Mouse (Mus musculus) monocyte, adult 2 months (primary cell): ENCODE data around the gene Myh15.
"Not testable (repeated sequence)": the region's sequence is repeated elsewhere in the genome, so short reads cannot be mapped to it uniquely, and the experiment has no call there.

ENCODE experiments used
- DNase-seq, 2 experiments: peaks; one replicate each; pipeline ENCODE4 v3.0.0; 2022; ENCODE audit warnings: low spot score in 2 of 2, low read depth in 1 of 2

The Myh15 gene

DNA sequence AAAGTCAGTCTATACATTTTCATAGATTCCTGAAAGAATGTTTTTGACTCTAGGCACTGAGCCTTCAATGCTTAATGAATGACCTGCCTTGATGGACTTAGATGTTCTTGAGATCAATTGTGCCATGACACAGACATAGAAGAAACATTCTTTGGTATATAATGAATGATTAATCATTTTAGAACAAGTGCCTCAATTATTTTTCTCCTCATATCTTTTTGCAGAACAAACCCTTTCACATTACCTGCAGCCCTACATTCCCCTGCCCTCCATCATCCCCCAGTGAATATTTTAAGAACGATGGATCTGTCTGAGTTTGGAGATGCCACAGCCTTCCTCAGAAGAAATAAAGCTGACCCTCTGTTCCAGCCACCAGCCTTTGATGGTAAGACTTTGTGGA lies at the start of gene Myh15:
TSS of gene Myh15 (plus strand) at position 301 of the 400 bp plus-strand sequence.
- DNase-seq = no peak

DNA sequence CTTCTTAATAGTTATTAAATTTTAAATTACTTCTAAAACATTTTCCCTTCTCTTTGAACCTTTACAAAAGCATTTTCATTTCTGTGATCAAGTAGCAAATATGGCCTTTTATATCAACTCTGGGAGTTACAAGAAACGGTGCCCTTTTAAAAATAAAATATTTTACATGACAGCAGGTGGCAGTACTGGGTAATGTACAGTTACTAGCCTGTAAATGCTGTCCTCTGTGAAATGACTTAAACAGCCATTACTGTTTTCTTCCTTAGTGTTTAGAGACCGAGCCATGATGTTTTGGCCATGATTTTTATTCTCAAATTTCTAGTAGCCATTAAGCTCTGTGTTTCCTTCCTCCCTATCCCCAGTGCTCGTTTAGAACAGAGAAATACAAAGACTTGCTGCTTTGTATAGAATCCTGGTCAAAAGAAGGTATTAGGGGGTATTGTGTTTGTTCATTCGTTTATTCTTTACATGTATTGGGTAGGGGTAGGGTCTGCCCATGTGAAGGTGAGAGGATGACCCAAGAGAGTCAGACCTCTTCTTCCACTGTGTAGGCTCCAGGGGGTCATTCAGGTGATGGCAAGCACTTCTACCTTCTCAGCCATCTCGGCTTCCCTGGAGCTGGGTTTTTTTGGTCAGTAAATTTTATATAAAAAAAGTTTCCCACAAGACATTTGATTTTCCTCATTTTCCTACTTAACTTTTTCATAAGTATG lies 40.5 kb upstream of the Myh15 start:
- DNase-seq = no peak

DNA sequence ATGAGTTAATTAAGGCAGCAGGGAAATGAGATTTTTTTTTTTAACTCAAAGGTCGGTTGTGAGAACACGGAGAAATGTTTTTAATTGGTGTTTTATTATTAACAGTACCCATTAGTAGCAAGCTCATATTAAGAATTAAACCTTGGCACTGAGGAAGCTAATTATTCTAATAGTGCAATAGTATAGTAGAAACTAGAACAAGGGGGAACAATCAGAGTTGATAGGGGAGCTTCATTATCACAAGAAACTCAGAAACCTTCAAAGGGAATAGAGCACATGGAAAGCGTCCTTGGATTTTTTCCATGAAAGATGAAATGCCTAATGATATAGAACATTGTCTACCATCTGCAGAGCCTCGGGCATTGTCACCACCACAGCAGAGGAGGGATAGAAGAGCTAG lies 21.4 kb upstream of the Myh15 start:
- DNase-seq = no peak

DNA sequence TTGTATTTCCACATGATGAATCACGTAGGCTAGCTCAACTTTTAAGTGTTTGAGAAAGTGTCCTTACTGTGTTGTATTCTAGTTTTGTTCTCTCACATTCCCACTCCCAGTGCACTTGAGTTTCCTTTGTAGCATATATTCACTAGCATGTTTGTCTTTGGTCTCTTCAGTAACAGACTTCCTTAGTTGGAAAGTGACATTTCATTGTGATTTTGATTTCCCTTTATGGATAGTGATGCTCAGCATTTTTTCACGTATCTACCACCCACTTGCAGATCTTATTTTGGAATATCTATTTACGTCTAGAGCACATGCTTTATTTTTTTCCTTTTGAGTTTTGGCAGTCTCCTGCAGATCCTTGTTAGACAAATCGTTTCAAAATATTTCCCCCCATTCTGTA lies 19.5 kb upstream of the Myh15 start:
- no peak for DNase-seq

GRCm38 (mm10) chr16:49040554-49041221 lies 16.6 kb upstream of the Myh15 start:
- DNase-seq = no peak

- no peak for DNase-seq
Observed at GRCm38 (mm10) chr16:49049214-49049613, 8.1 kb upstream of the Myh15 start.

DNA sequence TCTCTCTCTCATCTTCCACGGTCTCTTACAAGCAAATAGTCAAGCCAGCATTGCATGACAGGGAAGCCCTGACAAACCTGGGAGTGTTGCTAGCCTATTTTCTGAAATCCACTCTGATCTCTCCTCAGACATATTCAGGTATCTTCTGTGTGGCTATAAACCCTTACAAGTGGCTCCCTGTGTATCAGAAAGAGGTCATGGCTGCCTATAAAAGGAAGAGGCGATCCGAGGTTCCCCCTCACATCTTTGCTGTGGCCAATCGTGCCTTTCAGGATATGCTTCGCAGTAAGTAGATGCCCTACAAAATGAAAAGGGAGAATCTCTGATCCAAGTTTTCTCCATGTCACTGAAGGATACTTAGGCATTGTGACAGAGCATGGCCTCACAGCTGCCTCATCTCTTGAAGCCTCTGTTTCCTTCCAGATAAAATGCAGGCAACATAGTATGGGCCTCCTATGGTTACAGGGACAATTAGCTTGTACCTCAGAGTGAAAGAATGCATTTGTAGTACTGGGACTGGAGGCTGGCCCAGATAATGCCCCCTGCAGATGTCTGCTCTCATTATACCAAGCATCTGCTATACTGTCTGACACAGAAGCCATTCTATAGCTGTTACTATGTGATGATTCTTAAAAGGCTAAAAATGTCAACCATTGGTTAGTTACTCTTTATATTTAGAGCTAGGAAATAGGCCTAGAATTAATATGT lies 12.1 kb downstream of the Myh15 start:
- no peak for DNase-seq

- no peak for DNase-seq
Observed at GRCm38 (mm10) chr16:49071316-49071715, 14.0 kb downstream of the Myh15 start.

GRCm38 (mm10) chr16:49128015-49128414 lies 70.7 kb downstream of the Myh15 start:
- DNase-seq = no peak

GRCm38 (mm10) chr16:49156193-49156592 lies 98.9 kb downstream of the Myh15 start:
- no peak for DNase-seq

GRCm38 (mm10) chr16:49164349-49165137 lies 107.3 kb downstream of the Myh15 start:
- DNase-seq = no peak

GRCm38 (mm10) chr16:49165728-49166127 lies 108.4 kb downstream of the Myh15 start:
- no peak for DNase-seq

DNA sequence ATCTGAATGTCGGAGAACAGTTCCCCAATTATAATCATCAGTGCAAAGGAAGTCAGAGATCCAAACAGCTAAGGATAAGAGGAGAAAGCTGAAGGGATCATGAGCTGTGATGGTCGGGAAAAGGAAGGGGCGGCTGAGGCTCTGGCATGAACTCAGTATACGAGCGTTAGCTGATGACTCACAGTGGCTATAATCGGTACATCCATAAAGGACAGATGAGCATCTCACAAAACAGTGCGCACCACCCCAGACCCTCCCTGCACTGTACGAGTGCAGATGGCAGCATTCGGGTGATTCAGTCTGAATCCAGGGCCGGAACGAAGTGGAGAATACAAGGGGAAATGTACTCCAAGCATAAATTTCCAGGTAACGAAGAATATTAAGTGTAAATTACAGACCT lies 110.0 kb downstream of the Myh15 start:
- no peak for DNase-seq

DNA sequence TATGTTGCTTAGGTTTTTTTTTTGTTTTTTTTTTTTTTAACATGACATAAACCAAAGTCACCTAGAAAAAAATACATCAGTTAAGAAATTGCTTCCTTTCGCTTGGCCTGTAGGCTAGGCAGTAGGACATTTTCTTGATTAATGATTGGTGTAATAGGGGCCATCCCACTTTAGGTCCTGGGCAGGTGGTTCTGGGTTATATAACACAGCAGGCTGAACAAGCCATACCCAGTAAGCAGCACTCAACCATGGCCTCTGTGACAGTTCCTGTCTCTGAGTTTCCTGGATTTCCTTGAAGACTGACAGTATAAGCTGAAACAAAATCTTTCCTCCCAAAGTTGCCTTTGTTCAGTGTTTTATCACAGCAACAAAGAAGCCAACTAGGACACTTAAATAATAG lies 117.8 kb downstream of the Myh15 start:
- no peak for DNase-seq

DNA sequence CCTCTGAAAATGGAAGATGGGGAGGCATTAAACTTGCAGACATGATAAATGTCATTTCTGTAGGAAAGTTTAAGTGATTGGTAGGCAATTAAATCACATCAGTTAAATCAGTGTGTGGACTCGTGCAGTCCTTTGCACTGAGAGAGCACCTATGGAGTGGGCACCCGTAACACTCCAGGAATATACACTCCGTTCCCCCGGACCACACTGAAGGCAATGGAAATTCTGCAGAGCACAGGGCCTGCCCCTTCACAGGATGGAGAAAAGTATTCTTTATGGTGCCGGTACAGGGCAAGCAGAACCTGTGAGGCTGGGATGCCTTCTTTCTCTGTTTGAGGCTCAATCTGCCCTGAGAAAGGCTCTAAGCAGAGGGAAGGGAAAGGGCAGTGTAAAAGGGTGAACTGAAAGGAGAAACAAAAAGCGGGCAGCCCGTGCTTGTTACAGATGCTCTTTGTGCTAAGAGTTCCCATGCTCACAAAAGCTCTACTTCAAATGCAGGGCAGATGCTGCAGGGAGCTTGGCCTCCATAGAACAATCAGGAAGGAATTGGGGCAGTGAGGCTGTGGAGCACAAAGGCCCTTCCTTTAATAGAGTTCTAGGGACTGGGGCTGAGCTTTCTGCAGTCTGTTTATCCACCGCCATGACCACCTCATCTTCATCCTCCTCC lies 118.6 kb downstream of the Myh15 start:
- no peak for DNase-seq

GRCm38 (mm10) chr16:49193521-49193920 lies 136.2 kb downstream of the Myh15 start:
- no peak for DNase-seq

DNA sequence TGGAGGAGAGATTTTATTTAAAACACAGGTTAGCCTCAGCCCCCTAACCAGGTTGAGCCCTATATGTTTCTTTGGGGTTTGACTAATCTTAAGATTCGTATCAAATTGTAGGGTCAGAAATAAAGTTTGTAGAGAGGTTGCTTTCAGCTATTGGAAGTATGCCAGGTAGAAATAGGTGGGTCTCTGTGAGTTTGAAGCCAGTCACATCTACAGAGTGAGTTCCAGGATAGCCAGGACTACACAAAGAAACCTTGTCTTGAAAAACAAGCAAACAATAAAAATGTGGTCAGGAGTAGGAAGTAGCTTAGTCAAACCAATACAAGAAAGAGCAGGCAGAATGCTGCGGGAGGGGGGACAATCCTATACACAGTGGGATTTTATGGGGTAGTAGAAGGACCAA lies 136.7 kb downstream of the Myh15 start:
- no peak for DNase-seq

DNA sequence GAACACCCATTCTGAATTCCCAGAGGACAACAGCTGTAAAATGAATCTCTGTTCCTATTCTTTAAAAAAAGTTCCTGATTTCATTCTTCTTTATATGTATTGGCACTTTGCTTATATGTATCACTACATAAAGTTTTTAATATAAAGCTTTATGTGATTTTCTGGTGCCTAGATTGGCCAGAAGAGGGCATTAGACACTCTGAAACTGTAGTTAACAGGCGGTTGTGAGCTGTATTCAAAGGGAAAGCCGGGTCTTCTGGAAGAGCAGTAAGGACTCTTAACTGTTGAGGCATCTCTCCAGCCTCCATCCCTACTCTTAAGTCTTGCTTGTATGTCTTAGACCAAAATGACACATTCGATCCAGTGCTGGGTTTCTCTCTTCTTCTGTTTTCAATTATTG lies 139.0 kb downstream of the Myh15 start:
- no peak for DNase-seq

GRCm38 (mm10) chr16:49197951-49198350 lies 140.7 kb downstream of the Myh15 start:
- no peak for DNase-seq

DNA sequence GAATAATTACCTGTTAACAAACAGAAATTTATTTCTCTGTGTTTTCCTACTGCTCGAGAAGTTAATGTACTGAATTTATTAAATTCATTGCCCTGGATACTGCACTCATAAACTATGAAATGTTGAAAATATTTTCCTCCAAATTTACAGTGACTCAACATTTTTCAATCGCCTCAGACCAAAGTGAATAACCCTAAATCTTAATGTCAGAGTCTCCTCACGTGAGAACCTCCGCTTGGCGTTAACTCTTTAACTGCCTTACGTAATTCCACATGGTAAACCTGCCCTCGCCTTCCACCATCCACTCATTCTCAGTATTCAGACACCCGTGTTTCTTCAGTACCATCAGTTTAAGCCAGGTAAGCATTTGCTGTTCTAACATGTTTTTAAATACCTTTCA lies 166.4 kb downstream of the Myh15 start:
- no peak for DNase-seq

DNA sequence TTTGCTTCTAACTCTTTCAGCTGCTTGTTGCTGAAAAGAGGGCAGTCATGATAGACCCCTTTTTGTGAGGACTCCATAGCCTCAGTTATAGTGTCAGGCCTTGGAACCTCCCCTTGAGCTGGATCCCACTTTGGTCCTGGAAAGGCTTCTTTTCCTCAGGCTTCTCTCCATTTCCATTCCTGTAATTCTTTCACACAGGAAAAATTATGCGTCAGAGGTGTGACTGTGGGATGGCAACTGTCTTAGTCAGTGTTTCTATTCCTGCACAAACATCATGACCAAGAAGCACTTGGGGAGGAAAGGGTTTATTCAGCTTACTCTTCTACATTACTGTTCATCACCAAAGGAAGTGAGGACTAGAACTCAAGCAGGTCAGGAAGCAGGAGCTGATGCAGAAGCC lies 186.2 kb downstream of the Myh15 start:
- DNase-seq = not testable (repeated sequence)
